Mouse (Mus musculus): ENCODE results near the gene Nmnat2.

GRCm38 (mm10) chr1:153009338-153009737, 54.5 kb downstream of the Nmnat2 start:
- TF ChIP-seq POLR2A (IDR thresholded peaks at IDR 0.05; ENCODE audit: insufficient read length, low read depth), result no peak
- no peak for TF ChIP-seq POLR2AphosphoS2 (IDR thresholded peaks at IDR 0.05; ENCODE audit: insufficient read length, low read depth)
- TF ChIP-seq MYOG (IDR thresholded peaks at IDR 0.05; ENCODE audit: control insufficient read depth in 1 of 3, insufficient read depth in 1 of 3, insufficient read length in 2 of 3, low read depth in 2 of 3), result no peak
- TF ChIP-seq CEBPB (IDR thresholded peaks at IDR 0.05; ENCODE audit: insufficient read depth, poor library complexity, severe bottlenecking), result no peak
- TF ChIP-seq TCF12 (IDR thresholded peaks at IDR 0.05; ENCODE audit: insufficient read depth, poor library complexity, severe bottlenecking), result no peak
- TF ChIP-seq MAX (IDR thresholded peaks at IDR 0.05; ENCODE audit: low read depth), result no peak
